8 mouse cellular contexts compared by ENCODE assay signal in genomic region chr4:141120700-141121099, GRCm38 (mm10). TPM values are rescaled to one million over a fixed set of nuclear protein-coding genes. Genes with fewer than 3 reads are reported as not detected.
A peak's percentile ranks its signal among the peaks of the same experiment; 100 is the strongest.
DNase-seq lines count a peak whose midpoint lies in the region; ATAC-seq lines count a peak whose summit lies in the region.

No protein-coding gene starts in this region.

- H3K36me3 ChIP-seq in embryonic facial prominence, embryonic 12.5 days: peaks cover 33% of the 10 kb centered on the region
- peaks cover 37% of the 10 kb centered on the region for H3K36me3 ChIP-seq in limb, embryonic 13.5 days
- peaks cover 1% of the 10 kb centered on the region; the same call in 1 of the 2 replicates for H3K36me3 ChIP-seq in midbrain, embryonic 16.5 days (ENCODE audit: control insufficient read depth, insufficient read depth, low read length)

- H3K4me3 ChIP-seq in embryonic facial prominence, embryonic 12.5 days: no peak overlapping the region
- H3K4me3 ChIP-seq in limb, embryonic 13.5 days: no peak overlapping the region
- H3K4me3 ChIP-seq in midbrain, embryonic 16.5 days (ENCODE audit: low read depth, low read length): no peak overlapping the region

- H3K27me3 ChIP-seq in embryonic facial prominence, embryonic 12.5 days: no peaks in the 10 kb centered on the region
- no peaks in the 10 kb centered on the region for H3K27me3 ChIP-seq in limb, embryonic 13.5 days
- H3K27me3 ChIP-seq in midbrain, embryonic 16.5 days (ENCODE audit: control insufficient read depth, insufficient read depth, low read depth, low read length): no peaks in the 10 kb centered on the region

- WGBS in embryonic facial prominence, embryonic 12.5 days: 20% methylated on average over 11 of the region's 11 CpGs
- 29% methylated on average over 11 of the region's 11 CpGs for WGBS in limb, embryonic 13.5 days
- whole genome bisulfite sequencing in midbrain, embryonic 16.5 days: 22% methylated on average over 11 of the region's 11 CpGs

- H3K27ac ChIP-seq in embryonic facial prominence, embryonic 12.5 days: no peak overlapping the region
- no peak overlapping the region for H3K27ac ChIP-seq in limb, embryonic 13.5 days
- no peak overlapping the region for H3K27ac ChIP-seq in midbrain, embryonic 16.5 days (ENCODE audit: low read length)

- no peak overlapping the region for H3K9ac ChIP-seq in embryonic facial prominence, embryonic 12.5 days
- no peak overlapping the region for H3K9ac ChIP-seq in limb, embryonic 13.5 days
- H3K9ac ChIP-seq in midbrain, embryonic 16.5 days (ENCODE audit: low read depth, low read length): no peak overlapping the region

- no peaks in the 10 kb centered on the region for H3K9me3 ChIP-seq in embryonic facial prominence, embryonic 12.5 days
- H3K9me3 ChIP-seq in limb, embryonic 13.5 days: no peaks in the 10 kb centered on the region
- H3K9me3 ChIP-seq in midbrain, embryonic 16.5 days (replicated peaks; ENCODE audit: control insufficient read depth, low read length, poor library complexity, severe bottlenecking): no peaks in the 10 kb centered on the region

- no peak overlapping the region for H3K4me2 ChIP-seq in embryonic facial prominence, embryonic 12.5 days (replicated peaks)
- no peak overlapping the region for H3K4me2 ChIP-seq in limb, embryonic 13.5 days (replicated peaks)
- 0 out of 2 replicates have a peak overlapping the region, but pooled peaks have one; percentile 1 for H3K4me2 ChIP-seq in midbrain, embryonic 16.5 days (ENCODE audit: low read length)

- peak; percentile 69 for DNase-seq in adrenal gland, postnatal 14 days
- DNase-seq in adrenal gland, adult 18-20 months (ENCODE audit: low spot score in 2 of 2): no peak
- DNase-seq in CD4-positive helper T cell, adult 2 months (ENCODE audit: low read depth, low spot score): peak; percentile 37
- peak; percentile 48 for DNase-seq in induced T-regulatory cell, adult 2 months (ENCODE audit: low read depth)
- DNase-seq in thymus, postnatal 14 days: peak; percentile 79

- 0 out of 2 replicates have a peak, but pooled peaks cover 4% of the 10 kb centered on the region for H3K4me1 ChIP-seq in embryonic facial prominence, embryonic 12.5 days
- H3K4me1 ChIP-seq in limb, embryonic 13.5 days: peaks cover 10% of the 10 kb centered on the region
- H3K4me1 ChIP-seq in midbrain, embryonic 16.5 days (ENCODE audit: control insufficient read depth, insufficient read depth, low read length): peaks cover 12% of the 10 kb centered on the region

- 0 out of 2 replicates have a peak, but pooled peaks have one; percentile 47 for ATAC-seq in embryonic facial prominence, embryonic 12.5 days (ENCODE audit: insufficient number of reproducible peaks, insufficient read depth, low FRiP score, low TSS enrichment)
- peak; percentile 55; the same call in 1 of the 2 replicates for ATAC-seq in limb, embryonic 13.5 days (ENCODE audit: low FRiP score, low read depth)
- peak; percentile 63 for ATAC-seq in midbrain, embryonic 16.5 days

RNA-seq across cellular contexts. Expression of gene Szrd1, which starts 18.9 kb away (rescaled TPM):
- total RNA-seq in adrenal gland, postnatal 14 days (2021): 105 and 107 TPM in 2 replicates
- 100 to 1,000 TPM; 109 to 127 TPM for total RNA-seq in adrenal gland, adult 18-20 months (2021)
- 35.2 and 37.6 TPM in 2 replicates for polyA plus RNA-seq in embryonic facial prominence, embryonic 12.5 days (2016; fragmentation: Nextera tagmentation; extraction: Ambion mirVana)
- 43.6 and 44.2 TPM in 2 replicates for polyA plus RNA-seq in limb, embryonic 13.5 days (2015; fragmentation: Nextera tagmentation; extraction: Ambion mirVana)
- polyA plus RNA-seq in midbrain, embryonic 16.5 days (2015; fragmentation: Nextera tagmentation; extraction: Ambion mirVana): 24.5 and 25.1 TPM in 2 replicates

RNA-seq across cellular contexts. Expression of gene Fbxo42, which starts 27.0 kb away (rescaled TPM):
- total RNA-seq in adrenal gland, postnatal 14 days (2021): 21.7 and 23.5 TPM in 2 replicates
- total RNA-seq in adrenal gland, adult 18-20 months (2021): 10 to 100 TPM; 21.1 to 23.1 TPM
- 31.6 and 32.1 TPM in 2 replicates for polyA plus RNA-seq in embryonic facial prominence, embryonic 12.5 days (2016; fragmentation: Nextera tagmentation; extraction: Ambion mirVana)
- polyA plus RNA-seq in limb, embryonic 13.5 days (2015; fragmentation: Nextera tagmentation; extraction: Ambion mirVana): 27.2 and 27.7 TPM in 2 replicates
- polyA plus RNA-seq in midbrain, embryonic 16.5 days (2015; fragmentation: Nextera tagmentation; extraction: Ambion mirVana): 25.5 TPM in 2 replicates

RNA-seq across cellular contexts. Expression of gene Spata21, which starts 32.6 kb away (rescaled TPM):
- total RNA-seq in adrenal gland, postnatal 14 days (2021): not detected in 2 replicates
- not detected for total RNA-seq in adrenal gland, adult 18-20 months (2021)
- polyA plus RNA-seq in embryonic facial prominence, embryonic 12.5 days (2016; fragmentation: Nextera tagmentation; extraction: Ambion mirVana): 0.14 TPM in 1 of 2 replicates, not detected in the other
- polyA plus RNA-seq in limb, embryonic 13.5 days (2015; fragmentation: Nextera tagmentation; extraction: Ambion mirVana): 0.08 and 0.20 TPM in 2 replicates
- 0.39 TPM in 1 of 2 replicates, not detected in the other for polyA plus RNA-seq in midbrain, embryonic 16.5 days (2015; fragmentation: Nextera tagmentation; extraction: Ambion mirVana)

RNA-seq across cellular contexts. Expression of gene Necap2, which starts 42.5 kb away (rescaled TPM):
- 45.5 and 56.4 TPM in 2 replicates for total RNA-seq in adrenal gland, postnatal 14 days (2021)
- total RNA-seq in adrenal gland, adult 18-20 months (2021): 10 to 100 TPM; 59.3 to 61.1 TPM
- polyA plus RNA-seq in embryonic facial prominence, embryonic 12.5 days (2016; fragmentation: Nextera tagmentation; extraction: Ambion mirVana): 79.8 and 84.5 TPM in 2 replicates
- polyA plus RNA-seq in limb, embryonic 13.5 days (2015; fragmentation: Nextera tagmentation; extraction: Ambion mirVana): 88.7 and 92.3 TPM in 2 replicates
- 52.5 and 55.9 TPM in 2 replicates for polyA plus RNA-seq in midbrain, embryonic 16.5 days (2015; fragmentation: Nextera tagmentation; extraction: Ambion mirVana)

Comparison
In these comparisons a context has a peak if more than half of its experiments do, and no peak if none do; other contexts are left out.
1. DNase-seq: peak in adrenal gland, postnatal 14 days (single experiment), CD4-positive helper T cell, adult 2 months (single experiment), induced T-regulatory cell, adult 2 months (single experiment) and thymus, postnatal 14 days (single experiment); none in adrenal gland, adult 18-20 months (0 of 2).
2. Peak in every context shown above with its lines, with median percentiles within 50 percentile points of each other: ATAC-seq.